Mouse (Mus musculus) layer of hippocampus, adult 2 months (tissue): ENCODE measurements at regions not wholly inside any gene's neighbourhood (a gene's known extent, or its start where the extent isn't known, plus 50 kb on each side); places are given as distances from the start of the nearest gene placed in this dataset.

ENCODE experiments used
- DNase-seq, 2 experiments: peaks; one replicate each; pipeline ENCODE4 v3.0.0; 2022; ENCODE audit warnings: low spot score in 2 of 2
- H3K27ac ChIP-seq: fragments of 200-600 bp; 2 replicates; pipeline ENCODE4 v1.8.1; 2022
- H3K4me3 ChIP-seq: fragments of 200-600 bp; 2 replicates; pipeline ENCODE4 v1.8.1; 2022; ENCODE audit warnings: mild to moderate bottlenecking
- CTCF ChIP-seq: fragments of 200-600 bp; conservative IDR thresholded peaks from 2 replicates; pipeline ENCODE4 v1.8.1; 2022; ENCODE audit warnings: antibody characterized with exemption, mild to moderate bottlenecking, moderate library complexity

DNA sequence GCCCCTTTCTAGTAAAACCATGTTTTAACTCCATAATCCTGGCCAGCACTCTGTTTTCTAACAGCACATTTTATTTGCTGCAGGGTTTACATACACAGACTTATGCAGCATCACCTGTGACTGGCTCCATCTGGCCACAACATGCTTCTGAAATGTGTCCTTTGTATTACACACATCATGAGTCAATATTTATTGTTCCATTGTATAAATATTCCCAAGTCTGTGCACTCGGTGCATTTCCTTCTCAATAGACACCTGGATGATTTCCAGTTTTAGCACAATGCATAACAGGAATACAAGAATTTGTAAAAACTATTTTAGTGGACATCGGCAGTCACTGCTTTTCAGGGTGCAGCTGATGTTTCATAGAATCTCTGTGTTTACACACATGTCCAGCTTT is 294.6 kb upstream of the Rasgrp1 start:
- no peak for TF ChIP-seq CTCF

DNA sequence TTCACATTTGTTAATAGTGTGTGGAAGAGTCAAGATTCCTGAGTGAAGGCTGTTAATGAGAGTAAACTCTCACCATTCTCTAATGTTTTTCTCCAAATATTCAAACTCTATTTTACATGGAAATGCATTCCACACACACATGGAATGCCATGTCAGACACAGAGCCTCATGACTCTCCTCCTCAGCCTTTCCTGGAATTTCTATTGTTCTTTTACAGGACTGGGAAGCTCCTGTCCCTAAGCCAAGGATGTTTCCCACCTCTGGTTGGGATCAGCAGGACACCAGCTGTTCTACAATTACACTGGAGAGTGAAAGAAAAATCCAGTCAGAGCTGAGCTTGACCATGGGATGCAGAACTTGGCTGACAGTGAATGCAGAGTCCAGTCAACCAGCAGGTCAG is 309.3 kb upstream of the Rasgrp1 start:
- H3K4me3 ChIP-seq, result no peak overlapping the region
- H3K27ac ChIP-seq, result no peak overlapping the region
- no peak for DNase-seq
- TF ChIP-seq CTCF, result no peak

More for the DNA sequence above, 294.6 kb upstream of the Rasgrp1 start:
- Histone ChIP-seq H3K4me3 (no peak overlapping the region), H3K27ac (no peak overlapping the region)
- no peak for DNase-seq

DNA sequence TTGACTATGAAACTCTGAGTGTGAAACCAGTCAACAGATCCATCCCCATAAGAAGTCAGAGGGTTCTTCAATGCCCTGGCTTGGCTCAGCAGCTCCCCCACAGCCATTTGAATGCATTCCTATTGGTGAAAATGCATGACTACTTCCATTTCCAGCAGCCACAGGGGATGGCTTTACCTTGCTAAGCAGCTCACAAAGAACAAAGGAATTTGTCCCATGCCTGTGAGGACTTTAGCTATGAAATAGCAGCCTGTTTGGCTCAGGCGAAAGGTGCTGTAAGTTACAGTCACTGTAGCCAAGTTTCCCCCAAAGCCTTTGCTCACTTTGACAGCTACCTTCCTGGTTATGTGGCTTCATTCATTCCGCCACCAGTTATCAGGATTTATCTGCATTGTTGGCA is 309.8 kb upstream of the Rasgrp1 start:
- DNase-seq, result no peak
- Histone ChIP-seq H3K27ac (no peak overlapping the region), H3K4me3 (no peak overlapping the region)
- no peak for TF ChIP-seq CTCF

DNA sequence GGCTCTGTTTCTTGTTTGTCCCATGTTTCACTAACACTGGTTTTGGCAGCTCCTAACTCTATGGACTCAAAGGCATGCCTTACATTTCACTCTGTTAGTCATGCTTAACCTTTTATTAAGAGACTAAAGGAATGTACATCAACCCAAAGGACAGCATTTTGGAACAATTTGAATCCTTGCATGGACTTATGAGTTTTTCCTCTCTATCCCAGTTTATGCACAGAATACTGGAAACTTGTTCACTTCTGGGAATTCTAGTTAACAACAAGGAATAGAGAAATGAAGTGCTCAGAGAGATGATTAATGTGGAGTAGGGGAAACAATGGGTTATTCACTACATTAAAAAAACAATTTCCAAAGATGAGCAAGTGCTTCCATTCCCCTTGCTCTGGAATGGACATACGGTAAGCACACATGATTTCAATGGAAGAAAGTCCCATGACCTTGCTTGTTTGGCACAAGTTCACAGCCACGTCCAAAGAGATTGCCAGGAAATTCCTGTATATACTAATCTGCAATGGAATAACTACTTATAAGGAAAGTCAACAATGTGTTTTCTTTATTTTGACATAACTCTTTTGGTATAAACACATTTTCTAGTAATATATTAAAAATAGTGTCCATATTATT is 313.9 kb upstream of the Rasgrp1 start:
- H3K4me3 ChIP-seq, result no peak overlapping the region
- no peak overlapping the region for H3K27ac ChIP-seq
- DNase-seq, result no peak
- TF ChIP-seq CTCF, result no peak

DNA sequence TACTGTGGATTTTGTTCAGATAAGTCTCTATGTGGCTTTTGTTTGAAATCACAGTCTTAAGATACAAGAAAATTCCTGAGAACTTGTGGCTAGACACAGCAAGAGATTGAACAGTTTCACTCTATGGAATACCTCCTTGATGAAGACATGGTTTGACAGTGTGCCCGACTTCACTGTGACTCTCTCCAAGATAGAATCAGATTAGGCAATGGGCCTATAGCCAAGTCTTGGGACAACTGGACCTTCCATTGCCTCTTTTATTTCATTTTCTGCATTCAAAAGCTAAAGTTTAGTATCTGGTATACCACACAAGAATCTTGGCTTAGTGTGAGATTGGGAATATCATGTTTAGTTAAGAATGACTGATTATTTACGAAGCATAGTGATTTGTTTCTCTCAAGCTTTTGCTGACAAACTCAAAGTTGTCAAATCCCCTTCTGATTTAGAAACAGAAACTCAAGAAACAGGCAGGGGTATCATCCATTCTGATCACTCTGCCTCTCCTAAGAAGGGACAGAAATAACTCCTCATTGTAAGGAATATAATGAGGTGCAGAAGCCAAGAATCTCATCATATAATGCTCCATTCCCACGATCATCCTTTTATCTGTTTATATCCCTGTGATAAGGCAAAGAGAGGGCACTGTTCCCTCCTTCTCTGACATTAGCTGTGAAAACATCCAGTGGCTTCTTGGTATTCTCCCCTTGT is 317.6 kb upstream of the Rasgrp1 start:
- no peak for TF ChIP-seq CTCF
- no peak overlapping the region for H3K4me3 ChIP-seq
- no peak for DNase-seq
- no peak overlapping the region for H3K27ac ChIP-seq

DNA sequence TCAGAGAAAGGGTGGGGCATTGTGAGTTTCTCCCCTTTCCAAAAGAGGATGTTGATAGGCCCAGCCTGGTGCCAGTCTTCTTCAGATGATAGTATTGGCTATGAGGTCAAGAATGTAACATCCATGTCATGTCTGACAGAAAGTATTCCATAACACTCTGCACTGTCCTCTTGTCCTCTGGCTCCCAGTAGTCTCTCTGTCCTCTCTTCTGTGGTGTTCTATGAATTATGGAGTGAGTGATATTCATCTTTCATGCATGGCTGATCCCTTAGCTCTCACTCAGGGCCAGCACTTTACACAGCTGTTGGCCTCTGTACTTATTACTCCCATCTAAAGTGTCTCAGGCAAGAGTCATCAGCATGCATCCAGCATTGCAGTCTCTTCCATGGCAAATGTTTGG is 319.9 kb upstream of the Rasgrp1 start:
- TF ChIP-seq CTCF, result no peak
- DNase-seq, result no peak
- H3K4me3 ChIP-seq, result no peak overlapping the region
- H3K27ac ChIP-seq, result no peak overlapping the region

DNA sequence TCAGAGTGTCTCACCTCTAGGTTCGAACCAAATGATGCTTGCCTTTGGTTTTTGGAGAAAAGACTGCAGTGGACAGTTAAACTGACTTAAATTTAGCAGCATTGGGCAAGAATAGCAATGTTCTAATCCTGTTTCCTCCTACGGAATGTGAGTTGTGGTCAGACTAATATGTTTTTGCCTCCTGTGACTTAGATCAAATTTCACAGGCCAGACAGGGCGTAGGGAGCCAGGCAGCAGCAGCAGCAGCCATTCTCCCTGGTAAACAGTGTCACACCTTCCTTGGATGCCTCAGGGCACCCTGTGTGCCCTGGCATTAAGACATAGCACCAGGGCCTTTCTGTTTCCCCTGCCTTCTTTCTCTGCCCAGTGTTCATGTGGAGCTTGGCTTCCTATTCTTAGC is 323.7 kb upstream of the Rasgrp1 start:
- DNase-seq, result no peak
- Histone ChIP-seq H3K4me3 (no peak overlapping the region), H3K27ac (no peak overlapping the region)
- TF ChIP-seq CTCF, result no peak

DNA sequence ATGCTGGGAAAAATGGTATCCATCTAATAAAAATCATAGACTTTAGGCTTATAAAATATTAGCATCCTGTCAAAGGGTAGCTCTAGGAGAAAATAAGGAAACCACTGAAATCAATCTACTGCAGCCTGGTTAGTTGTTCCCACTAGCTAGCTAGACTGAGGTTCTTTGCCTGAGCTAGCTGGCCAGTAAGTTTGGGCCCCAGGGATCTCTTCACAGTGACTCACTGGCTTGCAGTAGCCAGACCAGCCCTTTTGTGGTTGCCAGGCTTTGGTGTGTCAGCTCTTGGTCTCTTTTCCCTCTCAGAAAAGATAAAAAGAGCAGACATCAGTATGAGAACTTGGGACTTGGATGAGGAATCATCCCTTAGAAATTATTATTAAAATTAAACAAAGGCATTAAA is 325.3 kb upstream of the Rasgrp1 start:
- Histone ChIP-seq H3K4me3 (no peak overlapping the region), H3K27ac (no peak overlapping the region)
- TF ChIP-seq CTCF, result no peak
- no peak for DNase-seq

DNA sequence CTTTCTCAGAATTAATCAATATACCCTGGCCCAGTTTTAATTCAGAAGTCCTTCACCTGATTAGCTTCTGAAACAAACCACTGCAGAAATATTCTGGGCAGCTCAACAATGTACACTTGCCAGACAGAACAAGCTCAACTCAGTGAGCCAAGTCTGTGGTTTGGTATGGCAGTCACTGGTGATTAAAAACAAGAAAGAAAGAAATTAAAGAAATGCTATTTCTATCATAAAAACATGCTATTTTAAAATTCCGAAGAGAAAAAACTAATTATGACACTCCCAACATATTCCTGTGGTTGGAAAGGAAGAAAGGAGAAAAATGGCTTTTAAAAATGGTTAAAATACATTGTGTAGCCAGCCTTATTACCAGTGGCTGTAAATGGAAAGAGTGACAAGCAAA is 332.1 kb upstream of the Rasgrp1 start:
- no peak overlapping the region for H3K4me3 ChIP-seq
- DNase-seq, result no peak
- no peak for TF ChIP-seq CTCF
- no peak overlapping the region for H3K27ac ChIP-seq

DNA sequence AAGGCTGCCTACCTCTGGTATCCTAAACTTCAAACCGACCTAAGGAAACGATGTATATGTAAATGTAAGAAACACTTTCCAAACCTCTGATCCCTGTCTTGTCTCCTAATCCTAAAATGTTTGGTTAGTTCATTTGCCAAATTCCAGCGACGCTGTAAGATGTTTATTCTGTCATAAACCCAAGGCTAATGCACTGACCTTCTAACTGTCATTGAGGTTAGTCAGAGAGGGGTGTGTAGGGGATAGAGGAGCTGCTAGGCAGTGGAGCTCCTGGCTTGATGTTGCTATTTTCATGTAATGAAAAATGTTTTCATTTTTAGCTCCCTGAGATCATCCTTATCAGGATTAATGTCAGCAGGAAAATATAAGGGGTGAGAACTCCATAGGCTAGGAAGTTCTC is 335.8 kb upstream of the Rasgrp1 start:
- TF ChIP-seq CTCF, result no peak
- Histone ChIP-seq H3K4me3 (no peak overlapping the region), H3K27ac (no peak overlapping the region)
- no peak for DNase-seq

DNA sequence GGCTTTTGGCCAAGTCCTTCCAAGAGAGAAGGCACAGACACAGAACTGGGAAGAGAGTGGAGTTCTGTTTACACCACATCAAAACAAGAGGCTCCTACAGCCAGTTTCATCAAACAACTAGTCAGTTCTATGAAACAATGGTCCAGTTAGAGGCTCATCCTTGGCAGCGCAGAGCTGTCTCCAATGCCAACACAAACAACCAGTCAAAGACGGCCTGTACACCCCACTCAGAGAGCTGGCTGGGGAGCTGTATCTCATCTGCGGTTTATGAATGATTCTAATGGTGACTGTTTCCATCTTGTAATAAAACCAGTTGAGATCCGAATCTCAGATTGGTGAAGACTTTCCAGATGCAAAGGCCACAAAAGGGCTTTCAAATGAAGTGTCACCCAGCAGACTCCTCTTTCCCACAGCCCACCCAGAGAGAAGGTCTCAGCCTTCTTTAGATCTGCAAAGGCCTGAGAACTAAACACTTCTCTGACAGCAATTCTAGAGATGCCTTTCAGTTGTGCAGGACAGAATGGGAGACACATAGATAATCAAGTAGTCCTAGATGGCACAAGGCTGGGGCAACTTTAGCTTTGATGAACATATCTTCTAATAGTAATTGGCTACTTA is 343.1 kb upstream of the Rasgrp1 start:
- no peak for TF ChIP-seq CTCF
- peak; percentile 11 to 20 for DNase-seq
- Histone ChIP-seq H3K4me3 (no peak overlapping the region), H3K27ac (no peak overlapping the region)

DNA sequence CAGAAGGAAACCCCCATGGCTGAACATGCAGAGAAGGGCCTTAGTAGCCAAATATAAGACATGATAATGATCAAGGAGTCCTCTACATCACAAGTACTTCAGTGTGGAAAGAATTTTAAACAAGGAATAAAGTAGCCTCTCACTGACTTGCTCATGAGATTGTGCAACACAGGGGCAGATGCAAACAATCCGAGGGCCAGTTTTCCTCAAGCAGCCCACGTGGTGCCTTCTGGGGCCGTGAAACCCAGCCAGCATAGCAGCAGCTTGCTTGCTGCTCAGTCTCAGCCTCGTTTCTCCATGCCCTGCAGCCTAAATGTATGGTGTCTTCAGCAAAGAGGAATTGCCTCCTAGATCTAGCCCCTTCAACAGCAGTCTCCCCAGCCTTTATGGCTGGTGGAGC is 350.7 kb upstream of the Rasgrp1 start:
- TF ChIP-seq CTCF, result no peak
- DNase-seq, result peak in 1 of 2 experiments; percentile 12
- H3K27ac ChIP-seq, result no peak overlapping the region
- H3K4me3 ChIP-seq, result no peak overlapping the region

DNA sequence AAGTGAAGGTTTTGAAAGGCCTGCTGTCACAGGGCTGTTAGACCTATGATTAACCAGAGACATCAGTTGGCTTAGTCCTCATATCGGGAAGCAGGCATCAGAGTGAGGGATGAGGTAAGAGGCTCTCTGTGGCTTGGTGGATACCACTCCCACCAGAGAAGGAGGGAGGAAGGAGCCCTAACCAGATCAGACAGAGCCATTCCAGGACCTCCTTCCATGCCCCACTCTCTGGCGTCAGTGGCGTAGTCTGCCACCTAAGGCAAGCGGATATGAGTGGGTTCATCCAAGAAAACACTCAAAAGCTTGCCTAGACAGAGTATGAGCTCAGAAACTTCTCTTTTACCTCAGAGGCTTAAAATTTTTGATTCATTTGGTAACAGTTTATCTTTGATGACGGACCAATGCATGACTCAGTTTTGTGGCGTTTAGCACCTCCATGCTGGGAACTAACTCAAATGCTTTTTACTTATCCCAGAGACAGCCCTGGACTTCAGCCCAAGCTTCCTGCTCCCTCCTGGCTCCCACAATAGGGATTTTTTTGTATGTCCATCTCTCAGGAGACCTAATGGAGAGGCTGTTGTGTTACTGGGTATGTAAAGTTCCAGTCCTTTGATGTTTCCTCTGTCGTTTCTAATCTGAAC is 367.5 kb upstream of the Rasgrp1 start:
- DNase-seq, result no peak
- Histone ChIP-seq H3K4me3 (no peak overlapping the region), H3K27ac (no peak overlapping the region)
- no peak for TF ChIP-seq CTCF
